Mouse (Mus musculus): ENCODE measurements at regions not wholly inside any gene's neighbourhood (a gene's known extent, or its start where the extent isn't known, plus 50 kb on each side); places are given as distances from the start of the nearest gene placed in this dataset.

GRCm38 (mm10) chr8:7691355-7691996, 969.6 kb downstream of the Efnb2 start:
- TF ChIP-seq EP300 (IDR thresholded peaks at IDR 0.05; ENCODE audit: low read depth) (no peak), CTCF (IDR thresholded peaks at IDR 0.05; ENCODE audit: low read depth) (no peak)

Measured in liver, embryonic 14.5 days (tissue).